Mouse (Mus musculus) myocyte (in vitro differentiated cells): ENCODE measurements around the gene Efhd1. TPM values are rescaled to one million over a fixed set of nuclear protein-coding genes. Genes with fewer than 3 reads are reported as not detected.

Source experiments
- H3K27me3 ChIP-seq: one replicate; pipeline ENCODE4 v1.6.1; 2011; ENCODE audit not compliant: control insufficient read depth, insufficient read depth, insufficient read length
- H3K36me3 ChIP-seq: one replicate; pipeline ENCODE4 v1.6.1; 2011; ENCODE audit not compliant: control insufficient read depth, insufficient read depth
- H3K4me2 ChIP-seq: one replicate; pipeline ENCODE4 v1.6.1; 2011; ENCODE audit warnings: low read depth, control low read depth
- H3K4me3 ChIP-seq: one replicate; pipeline ENCODE4 v1.5.1; 2011; ENCODE audit warnings: mild to moderate bottlenecking, control low read depth, moderate library complexity
- H3K79me2 ChIP-seq: one replicate; pipeline ENCODE4 v1.6.1; 2011; ENCODE audit not compliant: control insufficient read depth, insufficient read depth
- H3ac ChIP-seq: one replicate; pipeline ENCODE4 v1.6.1; 2011; ENCODE audit not compliant: control insufficient read depth, insufficient read length
- CEBPB ChIP-seq: IDR thresholded peaks from 2 replicates; pipeline ENCODE4 v1.6.1; 2011; ENCODE audit warnings: mild to moderate bottlenecking, moderate library complexity; ENCODE audit not compliant: poor library complexity, insufficient read depth, severe bottlenecking
- E2F4 ChIP-seq: IDR thresholded peaks from one replicate; pipeline ENCODE4 v1.6.1; 2011; ENCODE audit warnings: mild to moderate bottlenecking, control low read depth, moderate library complexity; ENCODE audit not compliant: insufficient read depth
- MAX ChIP-seq: IDR thresholded peaks from one replicate; pipeline ENCODE4 v1.6.1; 2011; ENCODE audit warnings: low read depth, mild to moderate bottlenecking, control low read depth
- MYOD1 ChIP-seq, 3 experiments: IDR thresholded peaks; one replicate each; pipeline ENCODE4 v1.6.1; 2011; ENCODE audit warnings: control low read depth in 2 of 3, low read depth in 2 of 3, mild to moderate bottlenecking in 2 of 3, moderate library complexity in 1 of 3; ENCODE audit not compliant: insufficient read length in 2 of 3, control insufficient read depth in 1 of 3
- MYOG ChIP-seq, 3 experiments: IDR thresholded peaks; one replicate each; pipeline ENCODE4 v1.6.1; 2011; ENCODE audit warnings: control low read depth in 2 of 3, low read depth in 2 of 3, mild to moderate bottlenecking in 2 of 3; ENCODE audit not compliant: insufficient read length in 2 of 3, control insufficient read depth in 1 of 3, insufficient read depth in 1 of 3
- POLR2A ChIP-seq: IDR thresholded peaks from one replicate; pipeline ENCODE4 v1.6.1; 2011; ENCODE audit warnings: low read depth, mild to moderate bottlenecking, control low read depth, moderate library complexity; ENCODE audit not compliant: insufficient read length
- POLR2AphosphoS2 ChIP-seq: IDR thresholded peaks from one replicate; pipeline ENCODE4 v1.6.1; 2011; ENCODE audit warnings: low read depth, control low read depth; ENCODE audit not compliant: insufficient read length
- REST ChIP-seq: IDR thresholded peaks from one replicate; pipeline ENCODE4 v1.6.1; 2011; ENCODE audit warnings: mild to moderate bottlenecking, control low read depth, moderate library complexity; ENCODE audit not compliant: insufficient read depth, insufficient read length
- SRF ChIP-seq: IDR thresholded peaks from one replicate; pipeline ENCODE4 v1.6.1; 2011; ENCODE audit warnings: low read depth; ENCODE audit not compliant: control insufficient read depth, insufficient read length
- TCF12 ChIP-seq: IDR thresholded peaks from one replicate; pipeline ENCODE4 v1.6.1; 2011; ENCODE audit warnings: mild to moderate bottlenecking, control low read depth; ENCODE audit not compliant: poor library complexity, insufficient read depth, severe bottlenecking
- TCF3 ChIP-seq: IDR thresholded peaks from one replicate; pipeline ENCODE4 v1.6.1; 2011; ENCODE audit warnings: low read depth, control low read depth; ENCODE audit not compliant: insufficient read length
- USF1 ChIP-seq: IDR thresholded peaks from one replicate; pipeline ENCODE4 v1.6.1; 2011; ENCODE audit warnings: low read depth, mild to moderate bottlenecking, control low read depth, moderate library complexity
- polyA plus RNA-seq: library from polyadenylated mRNA; unstranded; fragments of >200 nt; fragmentation: generic; extraction: Trizol; gene quantifications from one replicate; pipeline ENCODE4 v1.2.1, GENCODE M21; 2012; ENCODE audit warnings: missing spikeins

The Efhd1 gene
- polyA plus RNA-seq, 1 experiment, result 2.1 TPM

- no peaks in the 10 kb centered on the region for H3K36me3 ChIP-seq
- no peak overlapping the region for H3ac ChIP-seq
- no peak overlapping the region for H3K4me3 ChIP-seq
- no peaks in the 10 kb centered on the region for H3K27me3 ChIP-seq
- no peak overlapping the region for H3K4me2 ChIP-seq
- TF ChIP-seq MAX, result no peak
- no peak for TF ChIP-seq E2F4
- TF ChIP-seq SRF, result no peak
- no peak for TF ChIP-seq MYOG (IDR thresholded peaks at IDR 0.05; ENCODE audit: control insufficient read depth in 1 of 3, insufficient read depth in 1 of 3, insufficient read length in 2 of 3, low read depth in 2 of 3)
- no peaks in the 10 kb centered on the region for H3K79me2 ChIP-seq
These were observed 27.3 kb downstream of the Efhd1 start for GRCm38 (mm10) chr1:87291416-87291815.

DNA sequence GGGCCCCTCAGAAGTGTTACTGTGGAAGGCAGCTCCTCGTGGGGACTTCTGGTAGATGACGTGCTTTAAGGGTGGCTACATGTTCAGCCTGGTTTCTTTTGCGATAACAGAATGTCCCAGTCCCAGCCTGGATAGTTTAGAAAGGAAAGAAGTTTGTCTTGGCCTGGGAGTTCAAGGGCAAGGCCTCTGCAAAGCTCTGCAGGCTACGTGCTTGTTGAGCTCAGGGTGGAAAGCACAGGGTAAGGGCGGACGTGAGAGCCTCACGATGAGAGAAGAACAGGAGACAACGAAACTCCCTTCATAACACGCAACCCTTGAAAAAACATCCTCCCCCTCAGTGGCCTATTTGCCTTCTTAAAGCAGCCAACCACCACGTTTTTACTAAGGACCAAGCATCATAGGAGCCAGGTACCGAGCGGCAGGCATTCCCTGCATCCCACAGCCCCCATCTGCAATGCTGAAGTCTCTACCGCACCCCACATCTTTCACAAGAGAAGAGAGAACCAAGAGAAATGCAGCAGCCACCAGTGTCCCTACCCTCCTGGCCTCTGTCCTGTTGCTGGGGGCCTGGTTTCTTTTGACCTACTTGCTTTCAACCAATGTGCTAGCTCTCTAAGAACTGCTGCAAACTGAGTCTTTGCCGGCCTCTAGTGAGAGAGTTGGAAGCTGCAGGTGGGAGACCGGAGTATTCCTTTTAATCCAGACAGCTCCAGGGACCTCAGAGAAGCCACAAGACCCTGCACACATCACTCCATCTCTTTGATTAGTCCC, 28.4 kb downstream of the Efhd1 start:
- Histone ChIP-seq H3K27me3 (no peaks in the 10 kb centered on the region), H3K36me3 (no peaks in the 10 kb centered on the region), H3ac (no peak overlapping the region), H3K79me2 (no peaks in the 10 kb centered on the region), H3K4me3 (no peak overlapping the region), H3K4me2 (no peak overlapping the region)
- TF ChIP-seq MYOD1 (IDR thresholded peaks at IDR 0.05; ENCODE audit: control insufficient read depth in 1 of 3, insufficient read length in 2 of 3, low read depth in 2 of 3) (no peak), TCF12 (no peak), POLR2AphosphoS2 (no peak), CEBPB (no peak), REST (no peak), USF1 (no peak), POLR2A (no peak), MYOG (IDR thresholded peaks at IDR 0.05; ENCODE audit: control insufficient read depth in 1 of 3, insufficient read depth in 1 of 3, insufficient read length in 2 of 3, low read depth in 2 of 3) (no peak), MAX (no peak), TCF3 (no peak), E2F4 (no peak), SRF (no peak)

DNA sequence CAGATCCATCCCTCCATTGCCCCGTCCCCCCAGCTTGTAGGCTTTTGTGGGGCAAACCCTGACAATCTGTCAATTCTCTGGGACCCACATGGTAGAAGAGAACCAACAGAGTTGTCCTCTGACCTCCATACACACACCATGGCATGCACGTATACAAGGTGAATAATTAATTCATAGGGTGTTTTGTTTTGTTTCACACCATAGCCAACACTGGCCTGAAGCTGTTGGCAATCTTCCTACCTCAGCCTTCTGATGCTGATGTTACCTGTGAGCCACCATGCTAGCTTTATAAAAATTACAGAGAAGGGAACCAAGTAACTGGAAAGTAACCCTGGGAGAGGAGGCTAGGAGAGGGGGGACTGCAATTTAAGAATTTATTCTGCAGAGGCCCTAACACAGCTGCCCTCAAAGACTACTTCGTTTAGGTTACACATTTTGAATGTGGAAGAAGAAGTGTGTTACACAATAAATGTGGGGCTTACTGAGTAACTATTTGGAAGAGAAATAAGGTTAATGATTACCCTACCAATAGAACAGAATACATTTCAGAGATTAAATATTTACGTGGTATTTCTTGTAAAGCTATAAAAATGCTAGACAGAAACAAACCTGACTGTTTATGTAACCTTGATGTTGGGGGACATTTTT, 30.0 kb downstream of the Efhd1 start:
- no peak overlapping the region for H3ac ChIP-seq
- no peak overlapping the region for H3K4me2 ChIP-seq
- no peaks in the 10 kb centered on the region for H3K36me3 ChIP-seq
- no peaks in the 10 kb centered on the region for H3K79me2 ChIP-seq
- H3K27me3 ChIP-seq, result no peaks in the 10 kb centered on the region
- H3K4me3 ChIP-seq, result no peak overlapping the region
- no peak for TF ChIP-seq TCF3
- TF ChIP-seq CEBPB, result no peak
- TF ChIP-seq POLR2A, result no peak
- no peak for TF ChIP-seq TCF12
- no peak for TF ChIP-seq POLR2AphosphoS2
- no peak for TF ChIP-seq REST
- no peak for TF ChIP-seq USF1
- no peak for TF ChIP-seq SRF
- no peak for TF ChIP-seq MYOD1 (IDR thresholded peaks at IDR 0.05; ENCODE audit: control insufficient read depth in 1 of 3, insufficient read length in 2 of 3, low read depth in 2 of 3)
- TF ChIP-seq E2F4, result no peak
- TF ChIP-seq MAX, result no peak

DNA sequence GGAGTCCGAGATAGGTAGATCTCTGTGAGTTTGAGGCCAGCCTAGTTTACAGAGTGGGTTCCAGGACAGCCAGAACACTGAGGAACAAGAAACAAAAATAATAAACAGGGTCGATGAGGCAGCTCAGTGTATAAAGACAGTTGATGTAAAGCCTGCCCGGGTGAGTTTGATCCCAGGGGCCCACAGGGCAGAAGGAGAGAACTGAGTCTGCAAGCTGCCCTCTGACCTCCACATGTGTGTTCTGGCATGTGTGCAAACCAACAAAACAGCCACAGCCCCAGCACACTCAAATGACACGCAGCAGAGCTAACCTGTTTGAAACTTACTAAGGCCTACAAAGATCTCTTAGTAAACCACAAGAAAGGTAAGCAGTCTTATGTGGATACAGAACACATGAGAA, 30.8 kb downstream of the Efhd1 start:
- H3K36me3 ChIP-seq, result no peaks in the 10 kb centered on the region
- no peak overlapping the region for H3ac ChIP-seq
- H3K4me2 ChIP-seq, result no peak overlapping the region
- no peak overlapping the region for H3K4me3 ChIP-seq
- TF ChIP-seq USF1 (no peak), E2F4 (no peak), REST (no peak), CEBPB (no peak), TCF12 (no peak), POLR2A (no peak), MYOD1 (IDR thresholded peaks at IDR 0.05; ENCODE audit: control insufficient read depth in 1 of 3, insufficient read length in 2 of 3, low read depth in 2 of 3) (no peak)
- no peaks in the 10 kb centered on the region for H3K27me3 ChIP-seq
- H3K79me2 ChIP-seq, result no peaks in the 10 kb centered on the region

GRCm38 (mm10) chr1:87297346-87297925, 33.3 kb downstream of the Efhd1 start:
- Histone ChIP-seq H3K27me3 (no peaks in the 10 kb centered on the region), H3ac (no peak overlapping the region), H3K4me3 (no peak overlapping the region), H3K79me2 (no peaks in the 10 kb centered on the region), H3K36me3 (no peaks in the 10 kb centered on the region), H3K4me2 (no peak overlapping the region)
- no peak for TF ChIP-seq E2F4
- no peak for TF ChIP-seq TCF3
- no peak for TF ChIP-seq MAX
- TF ChIP-seq USF1, result no peak
- no peak for TF ChIP-seq SRF
- no peak for TF ChIP-seq POLR2A
- no peak for TF ChIP-seq CEBPB
- no peak for TF ChIP-seq REST
- no peak for TF ChIP-seq POLR2AphosphoS2
- TF ChIP-seq MYOG (IDR thresholded peaks at IDR 0.05; ENCODE audit: control insufficient read depth in 1 of 3, insufficient read depth in 1 of 3, insufficient read length in 2 of 3, low read depth in 2 of 3), result no peak
- no peak for TF ChIP-seq MYOD1 (IDR thresholded peaks at IDR 0.05; ENCODE audit: control insufficient read depth in 1 of 3, insufficient read length in 2 of 3, low read depth in 2 of 3)
- no peak for TF ChIP-seq TCF12
